Mouse (Mus musculus): ENCODE measurements around the gene Tnfaip3. TPM values are rescaled to one million over a fixed set of nuclear protein-coding genes. Genes with fewer than 3 reads are reported as not detected.

Gene Tnfaip3
- polyA plus RNA-seq, 1 experiment from 2014 or later, result 2.9 TPM

- Histone ChIP-seq H3K27ac (no peak overlapping the region), H3K27me3 (ENCODE audit: control insufficient read depth, insufficient read depth, low read length) (no peaks in the 10 kb centered on the region), H3K4me3 (replicated peaks; ENCODE audit: low read length) (no peak overlapping the region), H3K9ac (no peak overlapping the region), H3K4me1 (replicated peaks; ENCODE audit: control insufficient read depth, insufficient read depth, low read length) (no peaks in the 10 kb centered on the region), H3K36me3 (replicated peaks; ENCODE audit: control insufficient read depth, insufficient read depth) (no peaks in the 10 kb centered on the region), H3K9me3 (ENCODE audit: control insufficient read depth, low read length) (no peaks in the 10 kb centered on the region), H3K4me2 (replicated peaks) (no peak overlapping the region)
- DNase-seq (ENCODE audit: low spot score) (peak; percentile 61), ATAC-seq (ENCODE audit: low FRiP score) (no peak)
- 20% methylated on average over 1 of the region's 1 CpGs for WGBS
Observed at GRCm38 (mm10) chr10:18953706-18954071, 61.8 kb downstream of the Tnfaip3 start.

- no peak overlapping the region for H3K4me2 ChIP-seq (replicated peaks)
- no peak overlapping the region for H3K27ac ChIP-seq
- H3K9ac ChIP-seq, result no peak overlapping the region
- no peaks in the 10 kb centered on the region for H3K27me3 ChIP-seq (ENCODE audit: control insufficient read depth, insufficient read depth, low read length)
- no peaks in the 10 kb centered on the region for H3K36me3 ChIP-seq (replicated peaks; ENCODE audit: control insufficient read depth, insufficient read depth)
- no peak overlapping the region for H3K4me3 ChIP-seq (replicated peaks; ENCODE audit: low read length)
- H3K4me1 ChIP-seq (replicated peaks; ENCODE audit: control insufficient read depth, insufficient read depth, low read length), result no peaks in the 10 kb centered on the region
- no peak for DNase-seq (ENCODE audit: low spot score)
- no peak for ATAC-seq (ENCODE audit: low FRiP score)
- H3K9me3 ChIP-seq (ENCODE audit: control insufficient read depth, low read length), result no peaks in the 10 kb centered on the region
Observed at GRCm38 (mm10) chr10:18953011-18953705, 62.3 kb downstream of the Tnfaip3 start.

Other genes with a start within 250 kb of the Tnfaip3 start
- 0.10 and 0.28 TPM in 2 replicates for gene Gm4922, start 228.9 kb downstream of the Tnfaip3 start, polyA plus RNA-seq (2014; fragmentation: Nextera tagmentation; extraction: Ambion mirVana)
- gene Perp, start 170.6 kb downstream of the Tnfaip3 start, polyA plus RNA-seq (2014; fragmentation: Nextera tagmentation; extraction: Ambion mirVana), result 9.6 and 10.5 TPM in 2 replicates